Mouse (Mus musculus) ES-E14 (cell line): ENCODE data around the gene Ntng1. TPM values are rescaled to one million over a fixed set of nuclear protein-coding genes. Genes with fewer than 3 reads are reported as not detected.

Experiments
- DNase-seq: peaks from one replicate; pipeline ENCODE4 v3.0.0-alpha.2; 2013; ENCODE audit warnings: low read depth, low spot score
- H3K27ac ChIP-seq: 2 replicates; pipeline ENCODE4 v1.5.1; 2012; ENCODE audit warnings: low read depth, mild to moderate bottlenecking, low read length, moderate library complexity, mixed read lengths; ENCODE audit not compliant: poor library complexity, insufficient read depth, severe bottlenecking
- H3K36me3 ChIP-seq: 2 replicates; pipeline ENCODE4 v1.6.1; 2012; ENCODE audit warnings: mild to moderate bottlenecking, low read length, moderate library complexity, mixed read lengths; ENCODE audit not compliant: control insufficient read depth, poor library complexity, insufficient read depth, severe bottlenecking
- H3K4me1 ChIP-seq, 2 experiments: fragments of 150-350 bp in 1 of 2; sonication (generic) in 1 of 2; 2 replicates each; pipeline ENCODE4 v1.6.1; 2012; ENCODE audit warnings: low read length in 2 of 2, mild to moderate bottlenecking in 1 of 2, mixed read lengths in 1 of 2; ENCODE audit not compliant: control insufficient read depth in 2 of 2, insufficient read depth in 2 of 2, poor library complexity in 1 of 2
- H3K4me3 ChIP-seq, 2 experiments: fragments of 150-350 bp in 1 of 2; sonication (generic) in 1 of 2; 2 replicates each; pipeline ENCODE4 v1.5.1; 2012; ENCODE audit warnings: low read length in 2 of 2, low read depth in 1 of 2, mild to moderate bottlenecking in 1 of 2, mixed read lengths in 1 of 2; ENCODE audit not compliant: insufficient read depth in 1 of 2, poor library complexity in 1 of 2, severe bottlenecking in 1 of 2
- H3K9ac ChIP-seq: 2 replicates; pipeline ENCODE4 v1.6.1; 2012; ENCODE audit warnings: low read depth, mild to moderate bottlenecking, low read length, mixed read lengths; ENCODE audit not compliant: poor library complexity, insufficient read depth, severe bottlenecking
- H3K9me3 ChIP-seq: fragments of 150-350 bp; sonication (generic); 2 replicates; pipeline ENCODE4 v1.6.1; 2012; ENCODE audit warnings: low read depth, mild to moderate bottlenecking, low read length; ENCODE audit not compliant: control insufficient read depth, insufficient read depth
- CHD2 ChIP-seq: IDR thresholded peaks from 2 replicates; pipeline ENCODE4 v1.6.1; 2014; ENCODE audit warnings: mild to moderate bottlenecking, low read depth, low read length, inconsistent platforms
- HCFC1 ChIP-seq: IDR thresholded peaks from 2 replicates; pipeline ENCODE4 v1.6.1; 2012; ENCODE audit warnings: low read length, inconsistent platforms, borderline replicate concordance; ENCODE audit not compliant: insufficient read depth
- MAFK ChIP-seq: IDR thresholded peaks from 2 replicates; pipeline ENCODE4 v1.6.1; 2014; ENCODE audit warnings: mild to moderate bottlenecking, low read depth, low read length, inconsistent platforms; ENCODE audit not compliant: insufficient read depth
- ZC3H11A ChIP-seq: IDR thresholded peaks from 2 replicates; pipeline ENCODE4 v1.6.1; 2012; ENCODE audit warnings: low read depth, mild to moderate bottlenecking, inconsistent platforms, low read length, borderline replicate concordance
- ZNF384 ChIP-seq: IDR thresholded peaks from 2 replicates; pipeline ENCODE4 v1.6.1; 2012; ENCODE audit warnings: low read depth, low read length, inconsistent platforms
- in situ Hi-C, 2 experiments: fragments of 600-800 bp; cut with MboI; formaldehyde crosslinking; loops; one replicate each; pipeline ENCODE4 v1.15.1; 2025; ENCODE audit warnings: low sequenced_read_pairs in 2 of 2, inconsistent platforms in 1 of 2; ENCODE audit not compliant: unreplicated experiment in 2 of 2
- total RNA-seq: library from RNA; depleted of rRNA; stranded (reverse); fragments of 300-350 nt; gene quantifications from 2 replicates; pipeline ENCODE4 v1.2.3, GENCODE M21; 2012

Ntng1 gene
- total RNA-seq, 1 experiment = not detected

- DNase-seq = no peak
- TF ChIP-seq ZC3H11A (no peak), MAFK (no peak), CHD2 (no peak), ZNF384 (no peak), HCFC1 (no peak)
- Histone ChIP-seq H3K27ac (no peak overlapping the region), H3K9ac (no peak overlapping the region), H3K9me3 (no peaks in the 10 kb centered on the region), H3K4me1 (no peaks in the 10 kb centered on the region), H3K36me3 (no peaks in the 10 kb centered on the region), H3K4me3 (no peak overlapping the region)
- in situ Hi-C loops = no loop called here
These were observed 132.8 kb downstream of the Ntng1 start for GRCm38 (mm10) chr3:110010870-110011626.

- Histone ChIP-seq H3K4me1 (no peaks in the 10 kb centered on the region), H3K9me3 (no peaks in the 10 kb centered on the region), H3K9ac (no peak overlapping the region), H3K36me3 (no peaks in the 10 kb centered on the region), H3K27ac (no peak overlapping the region), H3K4me3 (no peak overlapping the region)
- DNase-seq = no peak
- in situ Hi-C loops = no loop called here
- TF ChIP-seq MAFK (no peak), ZC3H11A (no peak), HCFC1 (no peak), ZNF384 (no peak), CHD2 (no peak)
These were observed 133.4 kb downstream of the Ntng1 start for GRCm38 (mm10) chr3:110010441-110010840.

GRCm38 (mm10) chr3:110000349-110000748 lies 143.5 kb downstream of the Ntng1 start:
- TF ChIP-seq ZC3H11A = no peak
- no peak for TF ChIP-seq MAFK
- no peak for TF ChIP-seq CHD2
- TF ChIP-seq ZNF384 = no peak
- no peak for TF ChIP-seq HCFC1
- H3K36me3 ChIP-seq = no peaks in the 10 kb centered on the region
- H3K9me3 ChIP-seq = no peaks in the 10 kb centered on the region
- no peak overlapping the region for H3K27ac ChIP-seq
- no peaks in the 10 kb centered on the region for H3K4me1 ChIP-seq
- H3K9ac ChIP-seq = no peak overlapping the region
- in situ Hi-C loops = no loop called here
- DNase-seq = no peak
- H3K4me3 ChIP-seq = no peak overlapping the region

- Histone ChIP-seq H3K9ac (no peak overlapping the region), H3K9me3 (no peaks in the 10 kb centered on the region), H3K4me3 (no peak overlapping the region), H3K27ac (no peak overlapping the region), H3K4me1 (no peaks in the 10 kb centered on the region), H3K36me3 (no peaks in the 10 kb centered on the region)
- in situ Hi-C loops = no loop called here
- no peak for DNase-seq
- TF ChIP-seq HCFC1 = no peak
- TF ChIP-seq ZC3H11A = no peak
- no peak for TF ChIP-seq MAFK
- no peak for TF ChIP-seq CHD2
- TF ChIP-seq ZNF384 = no peak
These were observed 148.2 kb downstream of the Ntng1 start for GRCm38 (mm10) chr3:109995663-109996024.
